Mouse (Mus musculus) heart, adult 2 months (tissue): Measurements from ENCODE around the gene Jak1.

Experiments used
- CTCF ChIP-seq: fragments of 200-600 bp; IDR thresholded peaks from 2 replicates; pipeline ENCODE4 v1.8.1; 2022; ENCODE audit warnings: antibody characterized with exemption, mild to moderate bottlenecking, moderate library complexity
- POLR2A ChIP-seq: fragments of 200-500 bp; IDR thresholded peaks from 2 replicates; pipeline ENCODE4 v1.6.1; 2011; ENCODE audit warnings: mild to moderate bottlenecking, low read depth, low read length, control low read depth; ENCODE audit not compliant: insufficient read depth

- TF ChIP-seq CTCF (no peak), POLR2A (no peak)
Measured at GRCm38 (mm10) chr4:101305126-101305525, 40.0 kb upstream of the Jak1 start.
